Mouse (Mus musculus): ENCODE measurements around the gene Exoc3l2. TPM values are rescaled to one million over a fixed set of nuclear protein-coding genes. Genes with fewer than 3 reads are reported as not detected.

Exoc3l2 gene
- polyA plus RNA-seq, 1 experiment from 2014 or later, result 1.2 TPM

DNA sequence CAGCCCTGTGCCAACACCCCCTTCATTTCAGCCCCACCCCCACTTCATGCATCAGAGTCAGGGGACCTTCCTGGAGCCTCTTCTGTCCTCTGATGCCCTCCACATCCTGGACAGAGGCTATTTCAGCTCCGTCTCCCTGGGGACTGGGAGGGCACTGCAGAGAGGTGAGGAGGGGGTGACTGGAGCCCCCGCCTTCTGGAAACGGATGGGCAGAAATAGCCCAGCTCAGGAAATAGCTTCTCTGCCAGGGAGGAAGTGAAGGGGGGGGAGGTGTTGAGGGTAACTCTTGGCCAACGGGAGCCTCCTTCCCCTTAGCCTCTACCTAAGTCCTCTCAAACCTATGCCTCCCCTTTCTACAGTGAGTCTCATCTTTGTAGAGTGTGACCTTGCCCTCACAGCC lies 9.3 kb downstream of the Exoc3l2 start:
- 37% methylated on average over 4 of the region's 4 CpGs for WGBS
- peaks cover 25% of the 10 kb centered on the region for H3K4me1 ChIP-seq
- H3K27ac ChIP-seq (replicated peaks), result no peak overlapping the region
- no peaks in the 10 kb centered on the region for H3K9me3 ChIP-seq
- H3K36me3 ChIP-seq (replicated peaks), result no peaks in the 10 kb centered on the region
- no peak overlapping the region for H3K4me3 ChIP-seq
- H3K27me3 ChIP-seq (replicated peaks; ENCODE audit: low read depth, poor library complexity, severe bottlenecking), result peaks cover 100% of the 10 kb centered on the region
- no peak for DNase-seq (ENCODE audit: low spot score)

DNA sequence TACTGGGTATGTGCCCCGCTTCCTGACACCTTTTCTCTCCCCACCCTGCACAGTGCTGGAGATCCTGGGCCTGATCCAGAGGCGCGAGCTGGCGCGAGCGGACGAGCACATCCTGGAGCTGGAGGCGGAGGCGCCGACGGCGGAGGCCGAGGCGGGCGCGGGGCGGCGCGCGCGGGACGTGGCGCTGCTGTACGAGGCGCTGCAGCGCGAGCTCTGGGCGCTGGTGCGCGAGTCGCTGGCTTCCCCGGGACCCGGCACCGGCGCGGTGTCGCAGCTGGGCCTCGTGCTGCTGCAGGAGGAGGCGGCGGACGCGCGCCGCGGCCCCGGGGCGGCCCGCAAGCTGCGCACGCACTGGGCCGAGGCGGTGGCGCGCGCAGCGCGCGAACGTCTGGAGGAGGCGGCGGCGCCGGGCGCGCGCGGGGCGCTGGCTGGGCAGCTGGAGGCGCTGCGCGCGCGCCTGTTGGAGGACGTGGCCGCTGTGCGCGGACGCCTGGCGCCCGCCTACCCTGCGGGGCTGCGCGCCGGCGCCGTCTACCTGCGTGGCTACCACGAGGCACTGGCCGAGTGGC lies 10.8 kb downstream of the Exoc3l2 start:
- H3K4me1 ChIP-seq, result peaks cover 31% of the 10 kb centered on the region
- DNase-seq (ENCODE audit: low spot score), result peak; percentile 89
- H3K9me3 ChIP-seq, result no peaks in the 10 kb centered on the region
- 2% methylated on average over 89 of the region's 89 CpGs for WGBS
- peaks cover 100% of the 10 kb centered on the region for H3K27me3 ChIP-seq (replicated peaks; ENCODE audit: low read depth, poor library complexity, severe bottlenecking)
- peak overlapping the region; percentile 84 for H3K27ac ChIP-seq (replicated peaks)
- H3K36me3 ChIP-seq (replicated peaks), result no peaks in the 10 kb centered on the region
- peak overlapping the region; percentile 67 for H3K4me3 ChIP-seq

DNA sequence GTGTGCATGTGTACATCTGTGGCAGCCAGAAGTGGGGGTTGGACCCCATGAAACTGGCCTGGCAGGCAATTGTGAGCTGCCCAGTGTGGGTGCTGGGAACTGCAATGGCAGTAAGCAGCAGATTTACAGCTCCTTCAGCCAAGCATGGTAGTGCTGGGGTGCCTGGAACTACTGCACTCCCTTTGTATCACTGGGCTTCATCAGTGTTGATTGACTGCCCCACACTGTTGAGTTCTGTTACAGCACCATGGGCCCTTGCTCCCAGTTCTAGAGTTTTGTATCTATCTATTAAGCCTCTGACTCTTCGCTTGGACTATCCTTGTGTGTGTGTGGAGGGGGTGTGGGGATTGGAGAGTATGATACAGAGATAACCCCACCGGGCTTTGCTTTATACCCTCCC lies 14.0 kb downstream of the Exoc3l2 start:
- H3K27ac ChIP-seq (replicated peaks), result no peak overlapping the region
- WGBS, result 79% methylated on average over 2 of the region's 2 CpGs
- no peaks in the 10 kb centered on the region for H3K9me3 ChIP-seq
- peaks cover 20% of the 10 kb centered on the region for H3K4me1 ChIP-seq
- no peaks in the 10 kb centered on the region for H3K36me3 ChIP-seq (replicated peaks)
- no peak overlapping the region for H3K4me3 ChIP-seq
- DNase-seq (ENCODE audit: low spot score), result no peak
- H3K27me3 ChIP-seq (replicated peaks; ENCODE audit: low read depth, poor library complexity, severe bottlenecking), result peaks cover 74% of the 10 kb centered on the region

DNA sequence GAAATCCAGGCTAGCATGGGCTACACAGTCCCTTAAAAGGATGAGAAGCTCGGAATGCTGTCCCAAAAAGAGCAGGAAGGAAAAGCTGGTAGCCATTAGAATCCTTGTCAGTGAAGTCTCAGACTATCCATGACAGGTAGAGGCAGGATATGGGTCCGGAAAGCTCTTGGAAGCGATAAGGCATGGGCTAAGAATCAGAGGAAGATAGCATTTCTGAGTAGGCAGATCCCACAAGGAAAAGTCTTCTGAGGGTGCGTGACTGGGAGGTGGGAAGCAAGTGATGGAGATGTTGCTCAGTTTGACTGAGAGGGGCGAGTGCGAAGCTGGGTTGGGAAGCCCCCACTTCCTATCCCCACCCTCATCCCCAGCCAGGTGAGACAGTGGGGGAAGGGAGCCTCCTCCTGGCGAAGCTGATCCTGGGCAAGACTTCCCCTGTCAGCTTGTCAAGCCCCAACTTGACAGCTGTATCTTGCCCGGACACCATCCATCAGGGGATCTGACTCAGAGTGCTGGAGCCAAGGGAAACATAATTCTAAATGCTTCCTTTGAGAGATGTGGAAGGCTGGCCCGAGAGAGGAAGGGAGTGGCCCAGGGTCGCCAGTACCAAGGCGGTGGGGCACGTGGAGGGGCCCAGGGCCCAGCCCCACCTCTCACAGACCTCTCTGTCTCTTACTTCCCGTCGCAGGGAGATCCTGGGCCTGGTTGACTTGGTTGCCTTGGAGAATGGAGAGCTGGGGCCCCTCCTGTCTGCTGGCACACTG lies 14.7 kb downstream of the Exoc3l2 start:
- 23% methylated on average over 14 of the region's 14 CpGs for WGBS
- no peak for DNase-seq (ENCODE audit: low spot score)
- no peaks in the 10 kb centered on the region for H3K9me3 ChIP-seq
- H3K36me3 ChIP-seq (replicated peaks), result no peaks in the 10 kb centered on the region
- peak overlapping the region; percentile 5; the same call in 1 of the 2 replicates for H3K4me3 ChIP-seq
- H3K4me1 ChIP-seq, result peaks cover 17% of the 10 kb centered on the region
- H3K27ac ChIP-seq (replicated peaks), result 0 out of 2 replicates have a peak overlapping the region, but pooled peaks have one; percentile 35
- peaks cover 67% of the 10 kb centered on the region for H3K27me3 ChIP-seq (replicated peaks; ENCODE audit: low read depth, poor library complexity, severe bottlenecking)

DNA sequence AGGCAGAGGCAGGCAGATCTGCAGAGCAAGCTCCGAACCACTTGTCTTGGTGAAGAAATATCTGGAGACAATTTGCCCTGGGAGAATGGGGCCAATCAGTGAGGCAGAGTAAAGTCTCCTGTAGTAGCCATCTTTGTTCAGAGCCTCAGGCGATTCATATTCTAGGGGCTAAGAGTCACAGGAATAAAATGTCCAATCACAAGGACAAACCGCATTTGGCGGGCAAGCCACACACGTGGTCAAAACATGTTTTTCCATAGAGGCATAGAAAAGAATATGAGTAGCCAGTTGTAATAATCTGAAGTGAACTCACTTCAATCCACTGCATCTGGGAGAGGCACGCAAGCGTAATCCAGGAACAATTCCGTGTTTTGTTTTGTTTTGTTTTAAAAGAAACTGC lies 20.1 kb downstream of the Exoc3l2 start:
- H3K9me3 ChIP-seq, result peaks cover 4% of the 10 kb centered on the region; the same call in 1 of the 2 replicates
- peaks cover 1% of the 10 kb centered on the region; the same call in 1 of the 2 replicates for H3K4me1 ChIP-seq
- H3K4me3 ChIP-seq, result no peak overlapping the region
- no peak overlapping the region for H3K27ac ChIP-seq (replicated peaks)
- WGBS, result 80% methylated on average over 8 of the region's 8 CpGs
- no peaks in the 10 kb centered on the region for H3K36me3 ChIP-seq (replicated peaks)
- DNase-seq (ENCODE audit: low spot score), result no peak
- peaks cover 33% of the 10 kb centered on the region for H3K27me3 ChIP-seq (replicated peaks; ENCODE audit: low read depth, poor library complexity, severe bottlenecking)

DNA sequence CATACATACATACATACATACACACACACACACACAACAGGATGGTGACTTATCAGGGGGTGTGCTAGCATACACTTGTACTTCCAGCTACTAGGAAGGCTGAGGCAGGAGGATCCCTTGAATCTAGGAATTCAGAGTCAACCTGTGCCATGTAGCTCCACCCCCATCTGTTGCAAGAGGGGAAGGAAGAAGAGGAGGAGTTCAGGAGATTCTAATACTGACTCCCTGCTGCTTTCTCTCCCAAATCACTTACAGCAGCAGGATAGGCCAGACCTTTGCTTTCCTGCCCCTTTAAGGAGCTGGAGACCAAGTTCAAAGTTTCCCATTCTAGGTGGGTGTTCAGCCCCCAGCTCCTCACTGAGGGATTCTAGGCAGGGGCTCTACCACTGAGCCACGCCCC lies 22.4 kb downstream of the Exoc3l2 start:
- 77% methylated on average over 1 of the region's 1 CpGs for WGBS
- H3K4me3 ChIP-seq, result no peak overlapping the region
- peaks cover 42% of the 10 kb centered on the region for H3K27me3 ChIP-seq (replicated peaks; ENCODE audit: low read depth, poor library complexity, severe bottlenecking)

DNA sequence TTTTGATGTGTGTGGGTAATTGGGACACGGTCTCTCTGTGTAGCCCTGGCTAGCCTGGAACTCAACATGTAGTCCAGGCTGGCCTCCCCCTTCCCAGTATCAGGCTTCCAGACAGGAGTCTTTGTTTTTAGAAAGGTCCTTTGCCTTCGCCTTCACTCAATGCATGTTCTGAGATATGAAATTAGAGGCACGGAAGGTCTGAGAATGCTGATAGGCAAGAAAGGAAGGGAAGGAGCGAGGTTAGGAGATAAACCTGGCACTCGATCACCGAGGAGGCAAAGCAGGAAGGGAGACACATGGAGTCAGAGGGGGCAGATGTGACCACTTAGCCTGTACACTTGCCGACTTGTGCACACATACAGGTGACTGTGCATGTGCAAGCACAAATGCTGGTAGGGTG lies 23.4 kb downstream of the Exoc3l2 start:
- no peak for DNase-seq (ENCODE audit: low spot score)
- WGBS, result 87% methylated on average over 7 of the region's 7 CpGs
- Histone ChIP-seq H3K27ac (replicated peaks) (no peak overlapping the region), H3K9me3 (peaks cover 4% of the 10 kb centered on the region; the same call in 1 of the 2 replicates), H3K36me3 (replicated peaks) (no peaks in the 10 kb centered on the region), H3K4me1 (peaks cover 7% of the 10 kb centered on the region), H3K27me3 (replicated peaks; ENCODE audit: low read depth, poor library complexity, severe bottlenecking) (peaks cover 53% of the 10 kb centered on the region), H3K4me3 (no peak overlapping the region)

More for the DNA sequence above, 22.4 kb downstream of the Exoc3l2 start:
- DNase-seq (ENCODE audit: low spot score), result no peak
- peaks cover 6% of the 10 kb centered on the region for H3K4me1 ChIP-seq
- H3K9me3 ChIP-seq, result peaks cover 4% of the 10 kb centered on the region; the same call in 1 of the 2 replicates
- no peak overlapping the region for H3K27ac ChIP-seq (replicated peaks)
- no peaks in the 10 kb centered on the region for H3K36me3 ChIP-seq (replicated peaks)

DNA sequence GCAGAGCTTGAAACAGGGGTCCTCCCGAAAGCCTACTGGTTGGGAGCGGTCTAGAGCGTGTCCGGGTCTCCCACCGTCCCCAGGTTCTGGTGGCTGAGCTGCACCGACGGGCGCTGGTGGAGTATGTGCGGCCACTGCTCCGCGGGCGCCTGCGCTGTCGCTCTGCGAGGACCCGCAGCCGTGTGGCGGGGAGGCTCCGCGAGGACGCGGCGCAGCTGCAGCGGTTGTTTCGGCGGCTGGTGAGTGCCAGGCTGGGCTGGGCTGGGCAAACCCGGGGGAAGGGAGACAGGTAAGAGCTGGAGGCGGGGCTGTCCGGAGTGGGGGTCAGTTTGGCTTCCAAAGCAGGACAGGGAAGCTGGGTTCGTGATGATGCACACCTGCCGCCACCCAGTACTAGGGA lies 26.4 kb downstream of the Exoc3l2 start:
- Histone ChIP-seq H3K27ac (replicated peaks) (no peak overlapping the region), H3K9me3 (peaks cover 4% of the 10 kb centered on the region; the same call in 1 of the 2 replicates), H3K36me3 (replicated peaks) (no peaks in the 10 kb centered on the region), H3K4me3 (peak overlapping the region; percentile 51), H3K27me3 (replicated peaks; ENCODE audit: low read depth, poor library complexity, severe bottlenecking) (peaks cover 76% of the 10 kb centered on the region), H3K4me1 (peaks cover 14% of the 10 kb centered on the region)
- WGBS, result 4% methylated on average over 31 of the region's 31 CpGs
- peak; percentile 56 for DNase-seq (ENCODE audit: low spot score)

DNA sequence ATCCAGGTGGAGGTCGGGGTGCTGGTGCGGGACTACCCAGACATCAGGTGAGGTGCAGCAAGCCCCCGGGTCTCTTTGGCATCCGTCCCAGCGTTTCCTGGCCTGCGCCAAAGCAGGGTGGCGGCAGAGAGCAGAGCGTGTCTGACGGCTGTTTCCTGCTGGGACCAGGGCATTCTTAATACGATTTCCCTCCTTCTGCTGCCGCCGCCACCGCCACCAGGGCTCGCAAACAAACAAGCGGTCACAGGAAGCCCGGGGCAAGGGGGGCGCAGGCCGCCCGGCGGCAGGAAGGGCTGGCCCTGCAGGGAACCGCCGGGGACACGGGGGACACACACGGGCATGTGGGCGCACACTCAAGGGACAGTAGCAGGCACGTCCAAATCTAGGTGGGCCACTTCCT lies 28.6 kb downstream of the Exoc3l2 start:
- peak overlapping the region; percentile 49 for H3K4me3 ChIP-seq
- no peaks in the 10 kb centered on the region for H3K9me3 ChIP-seq
- peaks cover 21% of the 10 kb centered on the region for H3K4me1 ChIP-seq
- peak; percentile 64 for DNase-seq (ENCODE audit: low spot score)
- peak overlapping the region; percentile 59; the same call in 1 of the 2 replicates for H3K27ac ChIP-seq (replicated peaks)
- peaks cover 72% of the 10 kb centered on the region for H3K27me3 ChIP-seq (replicated peaks; ENCODE audit: low read depth, poor library complexity, severe bottlenecking)
- WGBS, result 3% methylated on average over 26 of the region's 26 CpGs
- no peaks in the 10 kb centered on the region for H3K36me3 ChIP-seq (replicated peaks)

DNA sequence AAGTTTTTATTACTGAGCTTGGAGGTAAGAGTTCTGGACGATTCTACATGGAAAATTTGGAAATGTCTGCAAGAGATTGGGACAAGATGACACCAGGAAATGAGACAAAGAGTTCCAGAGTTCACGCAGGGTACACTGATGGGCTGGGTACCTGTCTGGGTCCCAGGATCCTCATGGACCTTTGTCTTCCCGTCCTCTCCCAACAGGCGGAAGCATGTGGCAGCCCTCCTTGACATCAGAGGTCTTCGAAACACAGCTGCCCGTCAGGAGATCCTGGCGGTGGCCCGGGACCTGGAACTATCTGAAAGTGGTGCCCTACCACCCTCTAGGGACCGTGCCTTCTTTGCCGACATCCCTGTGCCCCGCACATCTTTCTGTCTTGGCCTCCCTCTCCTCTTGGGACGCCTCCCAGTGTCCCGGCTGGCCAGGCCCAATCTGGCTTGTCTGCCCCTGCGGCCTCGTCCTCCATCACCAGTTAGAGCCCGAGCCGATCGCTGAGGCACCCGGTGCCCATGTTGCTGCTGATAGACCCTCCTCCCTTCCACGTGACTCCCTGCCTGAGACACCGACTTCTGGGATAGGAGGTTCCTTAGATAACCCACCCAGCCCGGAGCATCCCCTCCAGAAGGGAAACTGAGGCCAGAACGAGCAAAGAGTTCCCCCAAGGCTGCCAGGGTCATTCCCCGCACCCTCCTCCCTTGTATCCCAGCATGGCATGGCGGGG lies 31.8 kb downstream of the Exoc3l2 start:
- H3K4me3 ChIP-seq, result no peak overlapping the region
- no peak overlapping the region for H3K27ac ChIP-seq (replicated peaks)
- peaks cover 40% of the 10 kb centered on the region for H3K27me3 ChIP-seq (replicated peaks; ENCODE audit: low read depth, poor library complexity, severe bottlenecking)
- H3K4me1 ChIP-seq, result peaks cover 17% of the 10 kb centered on the region
- WGBS, result 88% methylated on average over 25 of the region's 25 CpGs
- DNase-seq (ENCODE audit: low spot score), result no peak
- no peaks in the 10 kb centered on the region for H3K36me3 ChIP-seq (replicated peaks)
- H3K9me3 ChIP-seq, result no peaks in the 10 kb centered on the region

DNA sequence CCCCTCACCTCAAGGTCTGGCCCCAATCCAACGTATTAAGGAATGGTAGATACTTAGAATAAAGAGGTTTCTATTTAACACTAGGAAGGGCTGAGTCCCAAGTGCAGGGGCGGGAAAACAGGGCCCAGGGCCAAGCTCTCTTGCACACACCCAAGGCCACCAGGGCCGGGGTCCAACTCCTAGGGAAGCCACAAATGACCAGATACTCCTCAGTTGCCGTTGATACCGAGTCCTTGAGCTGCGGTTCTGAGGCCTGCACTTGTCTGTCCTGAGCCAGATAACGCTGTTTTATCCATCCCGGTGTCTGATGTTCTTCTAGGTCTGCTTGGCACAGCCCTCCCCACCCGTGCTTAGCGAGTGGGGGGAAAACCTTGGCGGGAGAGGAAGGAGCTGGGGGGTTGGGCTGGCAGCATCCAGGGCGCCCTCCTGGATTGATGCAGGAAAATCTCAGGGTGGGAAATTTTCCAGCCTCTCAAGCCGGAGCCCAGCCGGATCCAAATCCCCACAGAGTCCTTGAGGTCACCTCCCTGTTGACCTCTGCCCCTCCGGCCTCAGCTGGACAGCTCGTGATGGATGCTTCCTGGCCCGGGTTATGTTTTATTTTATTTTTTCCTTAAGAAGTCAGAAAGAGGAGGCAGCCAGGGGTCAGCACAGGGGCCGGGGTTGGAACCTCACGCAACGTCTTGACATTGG lies 32.5 kb downstream of the Exoc3l2 start:
- WGBS, result 54% methylated on average over 20 of the region's 20 CpGs
- Histone ChIP-seq H3K27ac (replicated peaks) (no peak overlapping the region), H3K4me1 (peaks cover 17% of the 10 kb centered on the region), H3K36me3 (replicated peaks) (no peaks in the 10 kb centered on the region), H3K9me3 (no peaks in the 10 kb centered on the region), H3K4me3 (no peak overlapping the region), H3K27me3 (replicated peaks; ENCODE audit: low read depth, poor library complexity, severe bottlenecking) (peaks cover 32% of the 10 kb centered on the region)
- no peak for DNase-seq (ENCODE audit: low spot score)

DNA sequence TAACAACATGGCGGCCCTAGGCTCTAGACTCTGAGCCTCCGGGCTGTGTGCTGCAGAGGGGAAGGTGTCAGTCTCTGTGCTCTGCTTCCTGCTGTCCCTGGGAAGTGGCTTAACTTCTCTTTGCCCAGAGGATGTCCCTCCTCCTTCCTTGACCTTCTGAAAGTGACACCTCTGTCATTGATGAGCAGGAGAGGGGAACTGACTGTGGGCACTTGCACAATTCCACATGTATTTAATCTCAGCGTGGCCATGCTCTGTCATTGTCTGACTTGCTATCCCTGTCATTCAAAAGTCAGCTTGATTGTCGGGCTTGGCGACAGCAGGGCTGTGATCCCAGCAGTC lies 33.1 kb downstream of the Exoc3l2 start:
- peaks cover 27% of the 10 kb centered on the region for H3K27me3 ChIP-seq (replicated peaks; ENCODE audit: low read depth, poor library complexity, severe bottlenecking)
- H3K4me3 ChIP-seq, result no peak overlapping the region
- H3K9me3 ChIP-seq, result no peaks in the 10 kb centered on the region
- no peaks in the 10 kb centered on the region for H3K36me3 ChIP-seq (replicated peaks)
- no peak for DNase-seq (ENCODE audit: low spot score)
- 49% methylated on average over 5 of the region's 5 CpGs for WGBS
- no peak overlapping the region for H3K27ac ChIP-seq (replicated peaks)
- peaks cover 17% of the 10 kb centered on the region for H3K4me1 ChIP-seq
